Mouse (Mus musculus): ENCODE measurements around the gene Tmcc3.

The Tmcc3 gene

DNA sequence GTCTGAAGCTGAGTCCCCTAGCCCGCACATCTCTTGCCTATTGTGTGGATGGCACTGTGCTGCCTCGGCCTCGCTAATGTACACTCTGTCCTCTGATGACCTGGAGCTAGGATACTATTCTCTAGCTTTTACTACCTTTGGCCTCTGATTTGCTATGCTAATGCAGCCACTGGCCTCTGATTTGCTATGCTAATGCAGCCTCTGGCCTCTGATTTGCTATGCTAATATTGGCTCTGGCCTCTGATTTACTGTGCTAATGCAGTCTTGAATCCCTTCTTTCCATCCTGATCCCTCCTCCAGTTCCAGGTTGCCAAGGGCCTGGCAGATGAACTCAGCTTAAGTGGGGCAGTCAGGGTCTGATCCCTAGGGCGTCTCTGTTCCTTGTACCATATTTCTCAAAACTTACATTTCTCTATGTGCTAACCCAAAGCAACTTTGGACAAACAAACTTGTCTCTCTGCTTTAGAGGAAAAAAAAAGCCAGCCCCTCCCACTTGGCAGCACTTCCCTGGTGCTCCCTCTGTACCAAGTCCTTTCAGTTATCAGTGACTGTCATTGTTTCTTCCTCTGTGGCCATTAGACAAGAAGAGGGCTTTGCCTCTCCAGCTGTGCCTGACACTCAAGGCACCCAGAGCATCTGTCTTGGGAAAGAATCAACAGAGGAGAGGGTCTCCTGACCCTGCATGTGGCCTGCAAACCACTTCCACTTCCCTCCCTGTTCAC is 237.9 kb downstream of the Tmcc3 start:
- peak in 1 of 2 experiments; percentile 62 for DNase-seq (ENCODE audit: low spot score in 2 of 2)

DNA sequence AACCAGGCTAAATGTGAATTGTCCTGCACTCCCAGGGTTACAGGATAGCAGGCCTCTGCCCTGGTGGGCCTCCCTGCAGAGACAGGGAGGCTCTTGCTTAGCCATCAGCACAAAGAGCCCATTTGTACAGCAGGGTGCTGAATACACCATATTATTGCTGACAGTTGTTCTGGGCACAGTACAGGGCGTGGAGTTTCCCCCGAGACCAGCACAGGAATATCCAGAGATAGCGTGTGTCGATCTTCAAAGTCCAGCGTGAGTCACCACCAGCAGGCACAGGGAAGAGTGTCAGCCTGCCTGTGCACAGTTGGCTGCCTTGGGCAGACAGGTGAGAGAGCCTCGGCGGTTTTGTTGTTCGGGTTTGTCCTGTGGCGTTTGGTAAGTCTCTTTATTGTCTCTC is 238.9 kb downstream of the Tmcc3 start:
- DNase-seq (ENCODE audit: low spot score in 2 of 2), result no peak

DNA sequence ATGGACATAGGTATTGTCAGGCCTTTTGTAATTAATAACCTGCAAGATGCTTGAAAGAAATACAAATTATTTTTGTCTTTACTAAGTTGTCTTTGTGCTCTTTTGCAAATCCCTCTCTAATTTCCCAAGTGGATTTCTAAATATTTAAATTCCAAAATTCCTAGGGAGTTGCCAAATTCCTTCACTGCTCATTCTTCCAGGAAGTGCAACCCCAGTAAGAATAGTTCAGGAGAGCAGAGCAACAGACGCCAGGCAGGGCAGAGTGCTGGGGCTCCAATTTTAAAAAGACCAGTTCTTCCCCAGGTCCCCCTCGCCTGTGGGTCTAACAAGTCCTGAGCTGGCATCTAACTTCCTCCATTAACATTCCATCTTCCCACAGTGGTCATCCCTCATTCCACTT is 239.3 kb downstream of the Tmcc3 start:
- no peak for DNase-seq (ENCODE audit: low spot score in 2 of 2)

DNA sequence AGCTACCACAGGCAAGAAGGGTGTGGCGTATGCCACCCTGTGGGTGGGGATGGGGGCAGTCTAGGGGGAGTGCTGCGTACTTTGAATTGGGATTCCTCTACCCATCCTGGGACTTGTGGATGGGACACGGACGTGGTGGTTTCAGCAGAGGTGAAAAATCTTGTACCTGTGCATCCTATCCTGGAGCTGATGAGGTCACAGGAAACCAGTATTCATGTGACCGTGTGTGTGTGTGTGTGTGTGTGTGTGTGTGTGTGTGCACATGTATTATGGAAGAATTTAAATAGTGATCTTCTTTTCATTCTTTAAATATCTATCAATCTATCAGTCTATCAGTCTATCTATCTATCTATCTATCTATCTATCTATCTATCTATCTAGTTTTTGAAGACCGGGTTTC is 239.8 kb downstream of the Tmcc3 start:
- DNase-seq (ENCODE audit: low spot score in 2 of 2), result no peak

DNA sequence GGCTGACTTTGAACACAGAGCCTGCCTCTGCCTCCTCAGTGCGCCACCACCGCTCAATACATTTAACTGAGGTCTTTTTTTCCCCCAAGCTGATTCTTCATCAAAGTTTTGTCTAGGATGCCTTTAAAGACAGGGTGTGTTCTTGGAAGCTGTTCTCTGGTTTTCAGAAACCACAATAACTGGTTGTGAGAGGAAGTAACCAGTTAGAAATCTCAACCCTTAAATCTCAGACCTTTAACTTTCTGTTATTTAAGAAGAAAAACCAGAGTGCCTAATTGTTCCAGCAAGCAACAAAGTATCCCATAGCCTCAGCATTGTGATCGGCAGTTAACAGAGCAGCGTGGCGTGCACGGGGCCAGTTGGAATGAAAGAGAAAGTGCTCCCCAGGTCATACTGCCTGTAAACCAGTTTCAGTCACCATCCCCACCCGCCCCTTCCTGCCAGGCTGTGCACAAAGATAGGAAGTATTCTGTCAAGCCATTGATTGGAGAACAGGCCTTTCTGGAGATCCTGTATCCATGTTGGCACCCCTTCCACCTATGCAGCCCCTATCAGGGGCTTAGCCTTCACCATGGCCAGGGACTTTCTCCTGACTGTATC is 240.3 kb downstream of the Tmcc3 start:
- no peak for DNase-seq (ENCODE audit: low spot score in 2 of 2)

DNA sequence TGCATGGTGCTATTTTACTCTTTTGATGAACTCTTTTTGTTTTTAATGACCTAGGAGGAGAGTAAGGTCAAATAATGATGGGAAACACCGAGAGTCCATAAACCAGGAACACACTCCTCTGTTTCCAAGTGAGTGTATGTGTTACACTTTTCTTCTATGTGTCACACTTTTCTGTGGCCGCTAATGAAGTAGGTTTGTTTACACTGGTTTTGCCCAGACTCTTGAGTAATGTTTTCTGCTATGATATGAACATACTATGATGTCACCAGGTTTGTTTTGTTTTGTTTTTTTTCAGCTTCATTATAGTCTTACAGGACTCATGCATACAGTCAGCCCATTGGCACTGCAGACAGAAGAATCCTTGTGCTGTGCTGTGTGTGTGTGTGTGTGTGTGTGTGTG is 243.6 kb downstream of the Tmcc3 start:
- no peak for DNase-seq (ENCODE audit: low spot score in 2 of 2)

DNA sequence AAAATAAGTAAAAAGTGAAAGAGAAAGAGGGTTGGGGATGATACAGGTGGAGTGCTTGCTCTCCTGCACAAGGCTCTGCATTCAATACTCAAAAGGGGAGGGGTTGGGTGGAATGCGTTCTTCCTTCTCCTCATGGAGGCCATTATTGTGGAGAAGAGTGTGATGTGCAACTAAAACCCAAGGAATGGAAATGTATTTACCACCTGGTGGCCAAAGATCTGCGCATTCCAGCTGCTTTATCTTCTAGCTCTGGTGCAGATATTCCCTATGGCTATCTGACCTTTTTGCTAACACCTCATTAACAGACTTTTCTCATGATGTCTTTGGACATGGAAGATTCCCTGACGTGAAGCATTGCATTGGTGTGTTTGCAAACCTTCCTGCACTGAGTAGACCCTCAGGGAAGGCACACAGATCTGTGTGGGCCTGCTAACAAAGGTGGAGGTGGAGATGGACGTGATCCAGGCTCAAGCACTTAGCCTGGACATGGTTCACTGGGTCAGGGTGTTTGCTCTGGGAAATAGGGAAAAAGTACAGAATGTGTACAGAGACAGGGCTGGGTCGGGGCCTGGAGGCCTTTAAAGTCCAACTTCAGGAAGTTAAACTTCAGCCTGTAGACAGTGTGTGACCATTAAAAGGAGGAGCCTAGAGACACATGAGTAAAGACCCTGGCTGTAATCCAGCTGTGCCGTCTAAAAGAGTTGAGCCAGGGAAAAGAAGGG is 245.8 kb downstream of the Tmcc3 start:
- no peak for DNase-seq (ENCODE audit: low spot score in 2 of 2)

DNA sequence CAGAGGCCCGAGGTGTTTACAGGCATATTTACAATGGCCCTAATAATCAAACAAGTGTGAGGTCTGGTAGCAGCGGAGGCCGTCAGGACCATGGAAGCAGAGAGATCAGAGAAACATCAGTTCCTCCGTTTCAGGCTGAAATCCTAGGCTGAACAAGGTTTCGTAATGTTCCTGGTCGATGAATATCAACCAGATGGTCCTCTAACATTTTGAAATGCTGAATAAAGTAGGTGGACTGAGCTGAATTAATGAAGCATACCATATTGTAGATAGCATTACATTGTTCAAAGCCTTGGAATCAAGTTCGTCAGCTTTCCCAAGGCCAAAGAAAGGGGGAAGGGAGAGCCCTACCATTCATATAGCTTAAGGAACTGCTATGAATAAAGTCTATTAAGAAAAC is 247.1 kb downstream of the Tmcc3 start:
- no peak for DNase-seq (ENCODE audit: low spot score in 2 of 2)

DNA sequence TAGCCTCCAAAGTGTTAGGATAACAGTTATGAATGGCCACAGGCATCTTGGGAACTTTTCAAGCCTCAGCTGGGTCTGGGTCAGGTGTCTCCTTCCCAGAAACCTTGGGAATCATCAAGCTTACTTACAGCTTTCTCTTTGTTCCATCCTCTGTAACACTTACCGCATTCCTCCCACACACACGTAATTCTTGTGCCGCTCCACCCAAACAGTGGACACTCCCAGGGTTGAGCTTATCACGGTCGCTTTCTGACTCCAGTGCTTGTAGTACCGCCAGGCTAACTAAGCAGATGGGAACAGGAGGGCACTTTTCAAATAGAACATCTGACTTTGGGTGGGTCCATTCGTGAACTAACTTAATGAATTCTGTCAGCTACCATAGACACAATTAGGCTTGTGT is 249.6 kb downstream of the Tmcc3 start:
- DNase-seq (ENCODE audit: low spot score in 2 of 2), result no peak

DNA sequence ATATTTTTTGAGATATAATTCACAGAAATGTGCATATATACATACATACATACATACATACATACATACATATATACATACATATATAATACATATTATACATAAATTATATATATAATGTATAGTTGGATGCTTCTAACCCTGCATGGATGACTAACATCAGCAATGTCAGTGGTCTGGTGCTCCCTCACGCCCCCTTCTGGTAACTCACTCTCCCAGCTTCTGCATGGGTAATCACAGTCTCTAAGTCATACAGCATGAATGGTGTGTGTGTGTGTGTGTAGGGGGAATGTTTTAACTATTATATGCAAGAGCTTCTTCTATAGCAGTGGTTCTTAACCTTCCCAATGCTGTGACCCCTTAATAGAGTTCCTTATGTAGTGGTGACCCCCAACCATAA is 250.4 kb downstream of the Tmcc3 start:
- DNase-seq (ENCODE audit: low spot score in 2 of 2), result no peak

DNA sequence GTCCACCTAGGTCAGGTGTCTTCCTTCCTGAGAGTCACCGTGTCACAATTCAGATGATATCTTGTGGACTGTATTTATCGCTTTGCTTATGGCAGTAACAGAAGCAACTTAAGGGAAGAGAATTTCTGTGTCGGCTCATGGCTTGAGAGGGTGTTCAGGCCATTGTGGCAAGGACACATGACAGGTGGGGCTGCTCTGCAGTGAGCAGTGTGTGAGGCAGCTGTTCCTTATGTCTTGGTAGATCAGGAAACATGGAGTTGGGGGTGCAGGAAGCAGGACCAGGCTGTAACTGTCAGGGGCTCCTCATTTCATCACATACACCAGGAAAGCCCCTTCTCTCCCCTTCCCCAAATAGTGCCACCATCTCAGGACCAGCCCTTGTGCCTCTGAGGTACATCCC is 251.2 kb downstream of the Tmcc3 start:
- no peak for DNase-seq (ENCODE audit: low spot score in 2 of 2)

DNA sequence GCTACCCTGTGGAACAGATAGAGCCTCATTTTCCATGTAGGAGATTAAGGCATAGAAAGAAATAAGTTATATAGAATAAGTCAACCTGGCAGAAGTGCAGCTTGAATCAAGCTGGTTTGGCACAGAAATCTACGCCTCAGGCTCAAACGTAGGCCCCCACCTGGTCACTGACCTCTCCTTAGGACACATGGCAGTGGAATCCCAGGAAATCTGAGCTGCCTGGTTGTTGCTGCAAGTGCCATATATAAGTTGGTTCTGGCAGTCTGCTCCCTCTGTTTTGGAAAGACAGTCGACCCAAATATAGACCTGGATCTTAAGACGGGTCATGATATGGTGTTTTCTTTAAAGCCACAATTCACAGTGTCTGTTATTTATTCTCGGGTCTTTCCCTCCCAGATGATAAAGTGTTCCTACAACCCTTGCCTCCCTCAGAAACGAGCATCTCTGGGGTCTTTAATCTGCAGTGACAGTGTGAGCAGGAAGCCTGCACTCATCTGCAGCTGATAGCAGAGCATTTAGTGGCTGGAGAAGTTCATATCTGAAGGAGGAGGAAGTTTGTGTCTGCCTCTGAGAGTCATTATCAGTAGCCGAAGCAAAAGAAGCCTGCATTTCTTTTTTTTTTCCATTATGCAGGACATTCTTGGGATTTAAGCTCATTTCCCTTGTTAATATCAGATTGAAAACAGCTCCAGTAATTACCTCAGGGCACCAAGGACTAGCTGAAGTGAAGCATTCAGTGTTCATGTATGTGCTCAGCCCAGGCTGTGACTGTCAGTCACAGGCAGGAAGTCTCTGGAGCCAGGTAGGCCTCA is 253.9 kb downstream of the Tmcc3 start:
- no peak for DNase-seq (ENCODE audit: low spot score in 2 of 2)

DNA sequence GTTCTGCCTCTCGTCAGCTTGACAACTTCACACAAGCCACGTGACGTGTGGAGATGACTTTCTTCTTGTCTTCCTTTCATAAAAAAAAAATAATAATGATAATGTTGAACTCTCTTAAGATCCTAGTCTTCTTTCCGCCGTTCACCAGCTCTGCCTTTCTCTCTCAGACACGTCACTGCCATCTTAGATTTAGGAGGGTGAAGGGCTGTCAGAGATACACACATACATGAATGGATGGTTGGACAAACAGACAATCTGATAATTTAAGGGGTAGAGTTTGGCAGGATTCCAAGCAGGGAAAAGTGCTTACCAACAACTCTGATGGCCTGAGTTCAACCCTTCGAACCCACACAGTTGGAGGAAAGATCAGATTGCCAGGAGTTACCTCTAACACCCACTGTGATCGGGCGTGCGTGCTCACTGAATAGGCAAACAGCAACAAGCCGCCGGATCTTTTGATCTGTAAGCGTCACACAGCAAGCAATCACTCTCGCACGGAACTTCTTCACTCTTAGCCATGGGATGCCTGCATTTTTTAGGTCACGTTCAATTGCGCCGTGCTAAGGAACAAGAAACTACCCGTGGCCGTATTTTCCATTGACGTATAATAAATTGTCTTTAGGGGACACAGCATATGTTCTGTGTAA is 254.6 kb downstream of the Tmcc3 start:
- DNase-seq (ENCODE audit: low spot score in 2 of 2), result no peak

DNA sequence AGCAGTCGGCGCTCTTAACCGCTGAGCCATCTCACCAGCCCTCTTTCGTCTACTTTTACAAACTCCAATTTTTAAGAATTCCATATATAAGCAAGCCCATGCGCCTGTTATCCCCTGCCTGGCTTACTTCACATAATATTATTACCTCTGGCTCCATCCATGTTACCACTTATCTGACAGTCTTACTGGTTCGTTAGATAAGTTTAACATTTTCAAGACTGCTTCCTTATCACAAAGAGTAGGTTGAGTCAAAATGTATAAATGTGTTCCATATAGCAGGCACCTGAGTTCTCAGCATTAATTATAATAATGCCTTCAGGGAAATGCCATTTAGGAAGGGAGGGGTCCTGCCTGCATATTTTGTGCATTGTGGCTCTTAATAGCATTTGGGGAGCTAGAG is 255.5 kb downstream of the Tmcc3 start:
- no peak for DNase-seq (ENCODE audit: low spot score in 2 of 2)

DNA sequence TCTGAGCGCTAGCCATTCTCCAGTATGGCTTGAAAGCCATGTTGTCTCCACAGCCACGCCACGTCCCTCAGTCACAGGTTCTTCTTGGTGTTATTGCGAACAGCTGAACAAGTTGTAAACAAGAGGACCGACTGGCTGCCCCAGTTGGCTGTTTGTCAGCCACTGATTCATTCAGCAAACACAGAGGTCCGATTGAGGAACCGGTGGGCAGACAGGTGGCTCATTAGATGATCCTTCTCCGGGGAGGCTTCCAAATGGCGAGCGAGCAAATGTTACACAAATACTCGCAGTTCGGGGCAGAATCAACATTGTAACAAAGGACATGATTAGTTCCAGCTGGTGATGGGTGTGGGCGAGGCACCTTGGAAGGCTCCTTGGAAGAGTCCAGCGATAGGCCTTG is 256.2 kb downstream of the Tmcc3 start:
- peak; percentile 51 to 65 for DNase-seq (ENCODE audit: low spot score in 2 of 2)

DNA sequence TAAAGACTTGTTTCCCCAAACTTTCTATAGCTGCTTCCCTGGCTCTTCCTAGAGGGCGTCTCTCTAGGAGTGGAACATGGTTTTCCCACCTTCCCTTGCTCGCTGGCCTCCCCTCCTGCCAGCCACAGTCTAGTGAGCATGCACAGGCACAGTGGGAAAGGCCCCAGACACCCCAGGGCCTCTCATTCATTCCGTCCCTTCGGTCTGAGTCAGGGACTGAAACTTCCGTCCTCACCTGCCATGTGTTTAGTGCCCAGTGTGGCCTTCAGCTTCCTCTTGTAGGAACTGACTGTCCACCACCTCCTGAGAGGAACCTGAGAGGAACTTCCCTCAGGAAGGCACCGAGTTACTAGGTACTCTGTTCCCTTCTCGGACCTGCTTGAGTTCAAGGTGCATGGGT is 257.1 kb downstream of the Tmcc3 start:
- DNase-seq (ENCODE audit: low spot score in 2 of 2), result no peak

DNA sequence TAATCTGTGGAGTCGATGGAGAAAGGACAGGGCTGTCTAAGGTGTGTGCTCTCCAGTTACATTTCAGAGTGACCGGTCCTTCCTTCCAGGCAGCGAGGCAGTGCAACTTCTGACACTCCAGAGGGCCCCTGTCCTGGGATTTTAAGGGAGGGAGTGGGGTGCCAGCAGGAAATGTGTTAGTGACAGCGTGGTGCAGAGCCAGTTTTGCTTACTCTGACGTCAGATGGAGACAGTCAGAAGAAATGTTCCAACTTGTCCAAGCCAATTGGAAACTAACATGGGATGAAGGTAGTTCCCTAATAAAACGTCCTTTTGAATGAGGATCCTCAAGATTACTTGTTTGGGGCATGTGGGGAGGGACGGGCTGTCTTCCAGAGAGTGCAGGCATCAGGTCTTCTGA is 258.0 kb downstream of the Tmcc3 start:
- no peak for DNase-seq (ENCODE audit: low spot score in 2 of 2)

DNA sequence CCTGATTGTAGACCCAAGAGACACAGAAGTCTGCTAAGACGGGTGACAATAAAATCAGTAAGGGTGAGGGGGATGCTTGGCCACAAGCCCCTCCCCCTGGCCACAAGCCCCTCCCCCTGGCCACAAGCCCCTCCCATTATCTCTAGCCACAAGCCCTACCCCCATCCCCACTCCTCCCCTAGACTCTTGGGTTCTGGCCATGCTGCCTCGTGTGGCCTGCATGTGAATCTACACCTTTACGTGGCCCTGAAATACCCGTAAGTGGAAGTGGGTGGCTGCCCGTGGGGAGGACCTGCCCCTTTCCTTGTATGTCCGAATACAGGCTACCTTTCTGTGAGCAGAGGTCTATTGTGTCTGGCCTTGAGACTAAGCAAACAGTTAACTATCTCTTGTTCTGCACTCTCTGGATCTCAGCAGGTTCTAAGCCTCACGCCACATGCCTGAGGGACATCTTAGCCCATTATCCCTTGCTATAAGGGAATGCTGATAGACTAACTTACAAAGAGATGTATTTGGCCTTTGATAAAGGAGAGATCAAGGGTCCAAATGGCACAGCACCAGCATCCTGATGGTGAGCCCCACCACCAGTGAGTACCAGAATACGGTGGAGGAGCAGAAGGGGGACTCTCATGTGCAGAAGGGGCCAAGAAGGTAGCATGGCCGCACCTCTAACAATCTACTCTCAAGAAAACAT is 260.3 kb downstream of the Tmcc3 start:
- no peak for DNase-seq (ENCODE audit: low spot score in 2 of 2)

DNA sequence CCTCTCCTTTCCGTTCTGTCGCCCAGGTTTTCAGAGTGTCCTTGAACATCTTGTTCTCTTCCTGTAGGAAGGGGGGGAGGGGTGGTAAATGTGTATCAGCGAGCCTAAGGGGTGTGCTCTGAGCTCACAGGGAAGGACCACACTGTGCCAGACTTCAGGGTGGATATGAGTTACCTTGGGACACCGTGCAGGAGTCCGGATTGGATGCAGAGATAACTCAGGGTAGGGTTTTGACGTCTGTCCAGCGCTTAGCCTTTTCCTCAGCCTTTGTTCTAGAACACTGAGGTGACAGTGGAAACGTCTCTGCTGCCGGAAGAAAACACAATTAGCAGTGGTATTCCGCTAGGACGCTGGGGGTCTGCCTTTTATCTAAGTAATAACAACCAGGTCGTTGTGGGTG is 261.0 kb downstream of the Tmcc3 start:
- DNase-seq (ENCODE audit: low spot score in 2 of 2), result no peak

DNA sequence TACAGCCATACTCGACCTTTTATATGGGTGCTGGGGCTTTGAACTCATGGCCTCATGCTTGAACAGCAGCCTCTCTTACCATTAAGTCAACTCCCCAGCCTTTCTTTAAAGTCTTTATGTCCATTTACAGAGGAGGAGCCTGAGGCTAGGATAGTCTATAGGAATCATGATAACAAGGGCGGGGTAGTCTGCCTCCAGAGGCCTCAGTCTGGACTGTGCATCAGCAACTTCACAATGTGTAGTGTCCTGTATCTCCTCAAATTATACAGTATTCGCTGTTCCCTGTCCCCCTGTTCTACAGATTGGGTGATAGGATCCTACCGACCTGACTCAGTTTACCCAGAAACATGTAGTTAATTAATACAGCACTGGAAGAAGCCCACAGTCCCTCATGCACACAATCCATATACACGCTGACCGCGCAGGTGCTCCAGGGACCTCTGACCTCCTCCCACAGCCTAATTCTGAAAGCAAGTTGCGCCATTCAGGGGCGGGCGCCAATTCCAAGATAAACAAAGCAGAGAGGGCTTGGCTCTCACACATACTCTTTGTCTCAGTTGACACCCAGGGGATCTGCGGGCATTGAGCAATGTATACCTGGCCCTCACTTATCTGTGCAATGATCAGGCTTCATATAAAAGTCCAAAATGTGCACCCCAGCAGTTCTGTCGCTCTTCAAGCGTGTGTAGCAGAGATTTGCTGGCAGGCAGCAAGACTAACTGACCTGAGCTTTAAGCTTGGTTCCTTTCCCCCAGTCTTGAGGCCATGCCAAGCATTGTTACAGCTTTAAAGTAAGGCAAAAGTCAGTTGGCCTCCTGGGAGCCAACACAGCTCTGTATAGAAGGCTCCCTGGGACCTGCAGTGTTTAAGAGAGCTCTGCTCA is 262.9 kb downstream of the Tmcc3 start:
- peak in 1 of 2 experiments; percentile 80 for DNase-seq (ENCODE audit: low spot score in 2 of 2)

Data from urinary bladder, postnatal 36 days (tissue).